Mouse (Mus musculus) layer of hippocampus, adult 2 months (tissue): Measurements from ENCODE around the gene Gm815. TPM values are rescaled to one million over a fixed set of nuclear protein-coding genes. Genes with fewer than 3 reads are reported as not detected.

Experiments
- DNase-seq, 2 experiments: peaks; one replicate each; pipeline ENCODE4 v3.0.0; 2022; ENCODE audit warnings: low spot score in 2 of 2
- H3K27ac ChIP-seq: fragments of 200-600 bp; 2 replicates; pipeline ENCODE4 v1.8.1; 2022
- H3K4me3 ChIP-seq: fragments of 200-600 bp; 2 replicates; pipeline ENCODE4 v1.8.1; 2022; ENCODE audit warnings: mild to moderate bottlenecking
- CTCF ChIP-seq: fragments of 200-600 bp; conservative IDR thresholded peaks from 2 replicates; pipeline ENCODE4 v1.8.1; 2022; ENCODE audit warnings: antibody characterized with exemption, mild to moderate bottlenecking, moderate library complexity
- long read RNA-seq, 2 experiments: library from polyadenylated mRNA; stranded (forward); transcript quantifications; one replicate each; pipeline ENCODE4 v2.0.0; 2021; ENCODE audit warnings: borderline mapping rate in 2 of 2
- total RNA-seq, 2 experiments: library from RNA; stranded (reverse); gene quantifications; 2 replicates each; pipeline ENCODE4 v1.2.3; 2021

Gm815 gene
- not detected for total RNA-seq
- long read RNA-seq, experiment 1, result 0 reads
- long read RNA-seq, experiment 2, result 0 reads

- TF ChIP-seq CTCF, result no peak
- no peak within 1 kb of the TSS for H3K4me3 ChIP-seq
- no peak for DNase-seq
- H3K27ac ChIP-seq, result no peak within 1 kb of the TSS
These were observed at the start of gene Gm815 for GRCm38 (mm10) chr19:26885616-26886015. Gm815 (plus strand) TSS chr19:26885881.

DNA sequence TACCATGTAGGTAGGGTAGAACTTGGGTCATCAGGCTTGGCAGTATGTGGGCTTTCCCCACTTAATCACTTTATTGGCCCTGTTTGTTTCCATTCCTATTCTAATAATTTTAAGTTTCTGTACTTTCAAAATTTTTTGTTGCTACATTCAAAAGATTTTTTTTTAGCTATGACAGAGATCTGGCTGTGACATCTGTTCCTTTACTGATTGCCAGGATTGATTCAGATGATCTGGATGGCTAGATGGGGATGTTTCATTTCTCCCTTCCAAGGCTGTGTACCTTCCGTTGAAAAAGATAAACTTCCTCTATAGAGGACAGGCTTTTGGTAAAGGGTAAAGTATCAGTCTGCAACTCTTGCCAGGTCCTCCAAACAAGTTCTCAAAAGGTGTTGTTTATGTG, 48.1 kb upstream of the Gm815 start:
- Histone ChIP-seq H3K27ac (peak overlapping the region; percentile 63; the same call in 1 of the 2 replicates), H3K4me3 (no peak overlapping the region)
- no peak for TF ChIP-seq CTCF
- DNase-seq, result peak in 1 of 2 experiments; percentile 47

DNA sequence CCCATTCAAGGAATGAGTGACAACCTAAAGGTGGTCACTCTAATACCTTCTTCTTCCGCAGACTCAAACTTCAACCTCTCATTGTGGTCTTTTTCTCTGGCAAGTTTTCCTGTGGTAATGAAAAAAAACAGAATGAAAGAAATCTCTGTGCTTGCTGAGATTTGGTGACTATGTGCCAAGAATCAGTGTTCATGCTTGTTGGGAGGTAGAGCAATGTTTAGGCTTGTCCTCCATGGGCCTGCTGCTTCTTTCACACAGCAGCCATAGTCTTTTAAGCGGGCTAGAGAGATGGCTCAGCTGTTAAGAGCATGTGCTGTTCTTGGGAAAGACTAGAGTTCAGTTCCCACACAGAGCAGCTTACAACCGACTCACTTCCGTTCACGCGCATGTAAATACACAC, 41.8 kb upstream of the Gm815 start:
- Histone ChIP-seq H3K27ac (no peak overlapping the region), H3K4me3 (no peak overlapping the region)
- no peak for DNase-seq
- TF ChIP-seq CTCF, result no peak

- peak overlapping the region; percentile 92 for H3K27ac ChIP-seq
- peak overlapping the region; percentile 59 for H3K4me3 ChIP-seq
- TF ChIP-seq CTCF, result no peak
These were observed 40.9 kb upstream of the Gm815 start for GRCm38 (mm10) chr19:26844813-26845212.

GRCm38 (mm10) chr19:26845276-26846016, 40.2 kb upstream of the Gm815 start:
- Histone ChIP-seq H3K27ac (peak overlapping the region; percentile 92), H3K4me3 (peak overlapping the region; percentile 59)
- peak; percentile 86 to 92 for DNase-seq
- no peak for TF ChIP-seq CTCF

More at GRCm38 (mm10) chr19:26844813-26845212, 40.9 kb upstream of the Gm815 start:
- no peak for DNase-seq

GRCm38 (mm10) chr19:26846017-26846285, 39.7 kb upstream of the Gm815 start:
- no peak for DNase-seq
- Histone ChIP-seq H3K4me3 (peak overlapping the region; percentile 59), H3K27ac (peak overlapping the region; percentile 92)
- TF ChIP-seq CTCF, result no peak

DNA sequence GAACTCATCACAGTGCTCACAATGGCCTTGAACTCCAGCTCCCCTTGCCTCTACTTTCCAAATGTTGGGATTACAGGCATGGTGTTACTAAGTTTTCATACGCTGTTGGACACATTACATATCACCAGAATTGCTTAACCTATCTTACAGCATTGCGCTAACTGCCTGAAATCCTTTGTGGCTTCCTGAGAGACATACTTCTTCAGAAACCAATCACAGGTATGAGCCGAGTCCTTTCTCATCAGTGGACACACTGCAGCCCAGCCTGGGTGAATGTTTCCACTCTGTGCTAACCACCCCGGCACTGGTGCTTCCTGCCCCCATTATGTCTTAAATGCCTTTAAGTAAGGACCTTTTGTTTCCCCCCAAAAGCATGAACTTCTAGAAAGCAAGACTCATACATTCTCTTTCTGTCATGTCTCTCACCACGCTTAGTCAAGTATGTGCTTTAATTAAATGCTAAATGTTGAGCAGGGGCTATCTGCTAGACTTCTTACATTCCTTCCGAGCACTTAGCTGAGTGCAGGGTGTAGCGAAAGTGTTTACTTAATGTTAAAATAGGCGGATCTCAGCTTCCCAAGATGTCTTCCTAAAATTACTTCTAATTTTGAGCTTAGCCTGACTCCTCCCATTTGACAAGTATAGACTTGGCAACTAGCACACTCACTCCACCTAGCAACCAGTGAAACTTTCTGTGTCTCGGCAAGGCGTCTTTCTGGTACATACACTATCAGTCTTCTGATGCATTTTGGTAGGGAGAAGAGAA, 34.5 kb upstream of the Gm815 start:
- Histone ChIP-seq H3K27ac (no peak overlapping the region), H3K4me3 (no peak overlapping the region)
- TF ChIP-seq CTCF, result no peak
- DNase-seq, result no peak

DNA sequence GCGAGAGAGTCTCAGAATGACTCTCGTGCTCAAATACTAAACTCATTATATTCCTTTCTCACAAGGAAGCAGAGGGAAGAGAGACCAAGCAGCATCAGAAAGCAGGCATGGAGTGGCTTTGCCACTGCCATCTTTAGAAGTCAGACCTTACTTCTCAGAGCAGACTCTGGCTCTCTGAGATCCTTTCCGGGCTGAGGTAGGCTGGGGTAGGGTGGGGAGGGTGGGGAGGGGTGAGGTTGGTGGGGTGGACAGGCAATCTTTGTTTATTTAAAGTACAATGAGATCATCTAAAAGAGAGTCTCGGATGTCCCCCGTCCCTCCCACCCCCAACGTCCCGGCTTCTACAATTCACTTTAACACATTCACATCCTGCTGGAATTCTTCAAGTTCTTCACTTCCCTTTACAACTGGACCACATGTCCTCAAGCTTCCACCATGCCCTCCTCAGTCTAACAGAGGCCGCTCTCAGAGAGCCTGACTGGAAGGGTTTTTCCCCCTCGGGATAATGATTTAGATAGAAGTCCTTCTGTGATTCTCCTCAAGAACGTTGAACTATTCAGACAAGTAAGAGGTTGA, 33.3 kb upstream of the Gm815 start:
- no peak for DNase-seq
- Histone ChIP-seq H3K27ac (no peak overlapping the region), H3K4me3 (no peak overlapping the region)
- no peak for TF ChIP-seq CTCF

GRCm38 (mm10) chr19:26853701-26854282, 31.9 kb upstream of the Gm815 start:
- no peak for TF ChIP-seq CTCF
- H3K27ac ChIP-seq, result no peak overlapping the region
- DNase-seq, result no peak
- no peak overlapping the region for H3K4me3 ChIP-seq

DNA sequence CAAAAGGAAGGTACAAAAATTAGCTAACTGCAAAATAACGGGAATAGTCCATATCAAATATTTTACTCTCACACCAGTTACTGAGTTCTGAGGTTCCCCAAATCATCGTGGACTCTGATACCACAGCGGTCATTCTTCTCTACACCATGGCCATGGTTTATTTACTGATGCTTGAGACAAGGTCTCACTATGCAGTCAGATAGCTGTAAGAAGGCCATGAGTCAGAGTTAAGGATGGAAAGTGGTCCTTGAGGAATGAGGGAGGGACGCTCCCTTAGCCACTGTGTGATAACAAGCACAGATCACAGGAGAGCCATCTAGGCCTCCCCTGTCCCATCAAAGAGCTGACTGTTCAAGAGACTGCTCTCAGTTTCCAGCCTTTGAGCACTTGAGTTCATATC, 31.0 kb upstream of the Gm815 start:
- DNase-seq, result no peak
- no peak for TF ChIP-seq CTCF
- Histone ChIP-seq H3K27ac (no peak overlapping the region), H3K4me3 (no peak overlapping the region)

GRCm38 (mm10) chr19:26855152-26855551, 30.5 kb upstream of the Gm815 start:
- no peak for TF ChIP-seq CTCF
- Histone ChIP-seq H3K27ac (no peak overlapping the region), H3K4me3 (no peak overlapping the region)

DNA sequence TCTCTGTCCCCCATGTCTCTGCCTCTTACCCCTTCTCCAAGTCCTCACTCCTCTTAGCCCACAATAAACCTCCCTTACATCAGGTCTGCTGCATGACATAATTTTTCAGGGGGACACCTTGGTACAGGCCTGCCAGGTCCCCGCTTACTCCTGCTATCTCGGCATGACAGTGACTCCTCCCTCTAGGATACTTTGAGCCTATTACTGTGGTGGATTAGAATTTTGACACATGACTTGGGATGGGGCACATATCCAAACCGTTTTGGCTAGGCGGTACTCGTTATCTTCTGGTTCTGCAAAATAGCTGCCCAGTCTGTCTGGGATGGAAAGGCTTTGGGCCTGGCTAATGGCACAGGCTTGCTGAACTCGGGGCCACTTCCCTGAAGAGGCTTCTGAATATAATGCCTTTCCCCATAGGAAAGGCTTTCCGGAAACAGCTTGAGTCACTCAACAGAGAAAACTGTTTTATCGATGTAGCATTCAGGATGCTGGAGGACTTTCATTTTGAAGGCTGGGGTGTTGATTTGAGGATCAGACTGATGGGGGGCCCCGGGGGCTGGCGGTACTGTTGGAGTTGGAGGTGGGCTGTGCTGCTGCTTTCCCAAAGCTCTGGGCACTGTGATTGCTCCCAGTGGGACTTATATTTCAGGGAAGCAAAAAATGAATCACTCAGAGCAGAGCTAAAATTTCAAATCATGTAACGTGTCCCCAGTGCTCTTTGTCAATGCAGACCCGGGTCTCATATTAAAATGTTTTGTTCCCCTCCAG, 27.1 kb upstream of the Gm815 start:
- Histone ChIP-seq H3K4me3 (no peak overlapping the region), H3K27ac (no peak overlapping the region)
- no peak for TF ChIP-seq CTCF
- no peak for DNase-seq

More at GRCm38 (mm10) chr19:26855152-26855551, 30.5 kb upstream of the Gm815 start:
- no peak for DNase-seq

GRCm38 (mm10) chr19:26859195-26859570, 26.5 kb upstream of the Gm815 start:
- DNase-seq, result no peak
- Histone ChIP-seq H3K4me3 (no peak overlapping the region), H3K27ac (no peak overlapping the region)
- no peak for TF ChIP-seq CTCF
